Mouse (Mus musculus) kidney, adult 2 months (tissue): ENCODE data around the gene Aebp2.

Source experiments
- CTCF ChIP-seq: fragments of 200-500 bp; conservative IDR thresholded peaks from 2 replicates; pipeline ENCODE4 v1.5.1; 2011; ENCODE audit warnings: low read depth, mild to moderate bottlenecking, control low read depth, low read length, moderate library complexity, mixed read lengths; ENCODE audit not compliant: insufficient read depth, insufficient read length
- POLR2A ChIP-seq: fragments of 200-500 bp; IDR thresholded peaks from one replicate; pipeline ENCODE4 v1.6.1; 2011; ENCODE audit warnings: low read depth, low read length, control low read depth

DNA sequence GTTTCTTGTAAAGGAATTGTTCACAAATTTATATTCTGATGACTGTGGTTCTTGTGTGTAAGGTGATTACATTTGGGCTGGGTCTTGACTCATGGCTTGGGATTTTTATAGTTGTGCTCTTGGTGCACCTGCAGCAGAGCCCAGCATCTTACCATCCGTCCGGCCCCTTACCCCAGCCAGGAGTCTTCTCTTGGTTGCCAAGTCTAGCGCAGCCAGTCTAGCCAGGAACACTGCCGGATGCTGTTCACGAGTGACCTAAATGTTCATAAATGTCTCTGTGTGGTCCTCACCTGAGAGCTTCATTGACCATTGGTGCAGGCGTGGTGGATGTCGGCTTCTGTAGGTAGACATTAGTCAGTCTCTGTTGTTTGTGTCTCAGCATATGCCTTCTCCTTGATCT, 33.0 kb downstream of the Aebp2 start:
- no peak for TF ChIP-seq POLR2A
- no peak for TF ChIP-seq CTCF
